Mouse (Mus musculus) gastrocnemius, postnatal 25 days (tissue): ENCODE measurements around the gene Llgl1. TPM values are rescaled to one million over a fixed set of nuclear protein-coding genes. Genes with fewer than 3 reads are reported as not detected.

Experiments
- DNase-seq: peaks from one replicate; pipeline ENCODE4 v3.0.0; 2022
- microRNA-seq, 2 experiments: library from miRNA; unstranded; fragments of <30 nt; microRNA quantifications; one replicate each; pipeline ENCODE4 v1.2.0; 2021; ENCODE audit warnings: borderline replicate concordance in 2 of 2
- total RNA-seq, 2 experiments: library from RNA; stranded (reverse); gene quantifications; 1 replicate in 1 of 2; 2 replicates in 1 of 2; pipeline ENCODE4 v1.2.3; 2021

The Llgl1 gene
- total RNA-seq, 2 experiments from 2014 or later, result 8.3 to 9.1 TPM

GRCm38 (mm10) chr11:60726601-60727391, 27.3 kb downstream of the Llgl1 start, which contains the start of gene Flii:
Gene Flii (minus strand): TSS chr11:60727263.
- DNase-seq, result peak; percentile 85

GRCm38 (mm10) chr11:60727392-60728140, 28.0 kb downstream of the Llgl1 start:
- DNase-seq, result no peak

GRCm38 (mm10) chr11:60728260-60728761, 28.8 kb downstream of the Llgl1 start, which contains the start of gene Mief2:
Gene Mief2 (plus strand): TSS chr11:60728398.
- DNase-seq, result peak; percentile 95

GRCm38 (mm10) chr11:60729217-60729641, 29.7 kb downstream of the Llgl1 start:
- DNase-seq, result peak; percentile 78

- peak; percentile 48 for DNase-seq
These were observed 30.6 kb downstream of the Llgl1 start for GRCm38 (mm10) chr11:60730169-60730568.

GRCm38 (mm10) chr11:60731251-60731650, 31.7 kb downstream of the Llgl1 start:
- DNase-seq, result peak; percentile 75

GRCm38 (mm10) chr11:60734206-60734605, 34.7 kb downstream of the Llgl1 start:
- peak; percentile 58 for DNase-seq

GRCm38 (mm10) chr11:60735191-60735590, 35.7 kb downstream of the Llgl1 start:
- DNase-seq, result no peak

GRCm38 (mm10) chr11:60736491-60736890, 37.0 kb downstream of the Llgl1 start:
- no peak for DNase-seq

- no peak for DNase-seq
These were observed 37.9 kb downstream of the Llgl1 start for GRCm38 (mm10) chr11:60737450-60737849.

- DNase-seq, result no peak
These were observed 40.8 kb downstream of the Llgl1 start for GRCm38 (mm10) chr11:60740321-60740720.

GRCm38 (mm10) chr11:60755570-60755969, 56.0 kb downstream of the Llgl1 start:
- DNase-seq, result no peak

GRCm38 (mm10) chr11:60761681-60762080, 62.2 kb downstream of the Llgl1 start:
- no peak for DNase-seq

Small RNA genes lying within 50 kb of the gene (microRNA-seq; reads per million reads assigned to microRNA genes)
- 1.3 to 1.5 reads per million in 2 experiments for gene Mir5100

Other genes with a start within 250 kb of the Llgl1 start
- gene Drg2, start 245.1 kb upstream of the Llgl1 start, total RNA-seq, result 10 to 100 TPM; 22.5 to 24.2 TPM
- under 1 TPM in 1 of 2 experiments, not detected in 1; 0.03 TPM for gene Myo15, start 230.4 kb upstream of the Llgl1 start, total RNA-seq
- gene Alkbh5, start 163.3 kb upstream of the Llgl1 start, total RNA-seq, result 10 to 100 TPM; 89.1 to 99.7 TPM
- 10 to 100 TPM; 85.4 to 97.7 TPM for gene Flii, start 27.5 kb downstream of the Llgl1 start, total RNA-seq
- 10 to 100 TPM; 73.9 to 91.2 TPM for gene Mief2, start 28.7 kb downstream of the Llgl1 start, total RNA-seq
- 1 to 10 TPM; 3.2 to 3.3 TPM for gene Top3a, start 77.6 kb downstream of the Llgl1 start, total RNA-seq
- 10 to 100 TPM; 13.4 to 15.3 TPM for gene Smcr8, start 77.8 kb downstream of the Llgl1 start, total RNA-seq
- 10 to 100 TPM in 1 of 2 experiments, 1 to 10 TPM in 1; 9.1 to 12.2 TPM for gene Shmt1, start 112.0 kb downstream of the Llgl1 start, total RNA-seq
- 10 to 100 TPM; 19.1 to 22.0 TPM for gene Dhrs7b, start 130.9 kb downstream of the Llgl1 start, total RNA-seq
- gene Tmem11, start 179.5 kb downstream of the Llgl1 start, total RNA-seq, result 10 to 100 TPM; 34.0 TPM
- gene Natd1, start 215.0 kb downstream of the Llgl1 start, total RNA-seq, result 10 to 100 TPM in 1 of 2 experiments, 1 to 10 TPM in 1; 9.5 to 10.3 TPM
- 100 to 1,000 TPM; 154 to 218 TPM for gene Map2k3, start 232.3 kb downstream of the Llgl1 start, total RNA-seq